Mouse (Mus musculus): ENCODE results near the gene Hydin. TPM values are rescaled to one million over a fixed set of nuclear protein-coding genes. Genes with fewer than 3 reads are reported as not detected.
"Not testable (repeated sequence)": the region's sequence is repeated elsewhere in the genome, so short reads cannot be mapped to it uniquely, and the experiment has no call there.

Gene Hydin
- polyA plus RNA-seq, 1 experiment = 0.07 TPM

- no peak for DNase-seq (ENCODE audit: low spot score)
These were observed 183.7 kb downstream of the Hydin start for GRCm38 (mm10) chr8:110450463-110450862.

GRCm38 (mm10) chr8:110454466-110454865 is 187.7 kb downstream of the Hydin start:
- DNase-seq (ENCODE audit: low spot score) = no peak

GRCm38 (mm10) chr8:110457424-110457823 is 190.6 kb downstream of the Hydin start:
- DNase-seq (ENCODE audit: low spot score) = no peak

GRCm38 (mm10) chr8:110462627-110463208 is 195.9 kb downstream of the Hydin start:
- no peak for DNase-seq (ENCODE audit: low spot score)

- no peak for DNase-seq (ENCODE audit: low spot score)
These were observed 197.1 kb downstream of the Hydin start for GRCm38 (mm10) chr8:110463773-110464460.

- no peak for DNase-seq (ENCODE audit: low spot score)
These were observed 198.8 kb downstream of the Hydin start for GRCm38 (mm10) chr8:110465606-110466005.

GRCm38 (mm10) chr8:110477256-110477655 is 210.5 kb downstream of the Hydin start:
- no peak for DNase-seq (ENCODE audit: low spot score)

- DNase-seq (ENCODE audit: low spot score) = no peak
These were observed 211.8 kb downstream of the Hydin start for GRCm38 (mm10) chr8:110478576-110478975.

GRCm38 (mm10) chr8:110479401-110479800 is 212.6 kb downstream of the Hydin start:
- no peak for DNase-seq (ENCODE audit: low spot score)

GRCm38 (mm10) chr8:110482275-110482674 is 215.5 kb downstream of the Hydin start:
- no peak for DNase-seq (ENCODE audit: low spot score)

GRCm38 (mm10) chr8:110485234-110485633 is 218.5 kb downstream of the Hydin start:
- DNase-seq (ENCODE audit: low spot score) = no peak

GRCm38 (mm10) chr8:110486020-110486419 is 219.2 kb downstream of the Hydin start:
- DNase-seq (ENCODE audit: low spot score) = no peak

- no peak for DNase-seq (ENCODE audit: low spot score)
These were observed 220.9 kb downstream of the Hydin start for GRCm38 (mm10) chr8:110487644-110488043.

- DNase-seq (ENCODE audit: low spot score) = no peak
These were observed 222.6 kb downstream of the Hydin start for GRCm38 (mm10) chr8:110489344-110489743.

GRCm38 (mm10) chr8:110491118-110491517 is 224.3 kb downstream of the Hydin start:
- DNase-seq (ENCODE audit: low spot score) = no peak

- no peak for DNase-seq (ENCODE audit: low spot score)
These were observed 229.5 kb downstream of the Hydin start for GRCm38 (mm10) chr8:110496286-110496685.

- no peak for DNase-seq (ENCODE audit: low spot score)
These were observed 233.5 kb downstream of the Hydin start for GRCm38 (mm10) chr8:110500253-110500652.

- DNase-seq (ENCODE audit: low spot score) = no peak
These were observed 233.9 kb downstream of the Hydin start for GRCm38 (mm10) chr8:110500661-110501060.

GRCm38 (mm10) chr8:110501330-110501729 is 234.6 kb downstream of the Hydin start:
- no peak for DNase-seq (ENCODE audit: low spot score)

- no peak for DNase-seq (ENCODE audit: low spot score)
These were observed 236.1 kb downstream of the Hydin start for GRCm38 (mm10) chr8:110502880-110503279.

GRCm38 (mm10) chr8:110508766-110509165 is 242.0 kb downstream of the Hydin start:
- no peak for DNase-seq (ENCODE audit: low spot score)

GRCm38 (mm10) chr8:110519790-110520189 is 253.0 kb downstream of the Hydin start:
- DNase-seq (ENCODE audit: low spot score) = no peak

GRCm38 (mm10) chr8:110521851-110522250 is 255.1 kb downstream of the Hydin start:
- no peak for DNase-seq (ENCODE audit: low spot score)

- not testable (repeated sequence) for DNase-seq (ENCODE audit: low spot score)
These were observed 255.7 kb downstream of the Hydin start for GRCm38 (mm10) chr8:110522495-110522894.

All from urinary bladder, adult 2 months (tissue).